ENCODE assay signal across 26 mouse cellular contexts in genomic region chr14:38730465-38730864, GRCm38 (mm10).
"Had no signal": no experiment of that assay in that cellular context is flagged by ENCODE, and none has a peak within 500 bp of the region (broad histone marks: within the 10 kb centered on the region; RNA-seq: fewer than 3 reads in every experiment).

No protein-coding gene starts in this region.

- ATAC-seq: hindbrain, embryonic 16.5 days; intestine, embryonic 16.5 days; liver, embryonic 12.5 days had no signal

- H3K9ac ChIP-seq: heart, embryonic 12.5 days; hindbrain, embryonic 12.5 days; hindbrain, embryonic 14.5 days; kidney, embryonic 15.5 days; limb, embryonic 13.5 days; limb, embryonic 15.5 days; liver, embryonic 12.5 days had no signal

- DNase-seq: gastrocnemius, adult 2 months; gastrocnemius, postnatal 10 days; gastrocnemius, postnatal 25 days; heart, adult 18-20 months; heart, postnatal 10 days; heart, postnatal 4 days; kidney, adult 11 months; kidney, adult 2 months; kidney, adult 9 months; kidney, postnatal 14 days; kidney, postnatal 36 days; layer of hippocampus, adult 9-11 months; layer of hippocampus, postnatal 36 days; left cerebral cortex, postnatal 4 days had no signal

- H3K36me3 ChIP-seq: heart, embryonic 10.5 days; heart, embryonic 12.5 days; hindbrain, embryonic 10.5 days; hindbrain, embryonic 12.5 days; kidney, embryonic 15.5 days; limb, embryonic 13.5 days; limb, embryonic 15.5 days; liver, embryonic 12.5 days had no signal

- H3K4me1 ChIP-seq: heart, embryonic 10.5 days; heart, embryonic 12.5 days; hindbrain, embryonic 10.5 days; hindbrain, embryonic 12.5 days; kidney, embryonic 15.5 days; limb, embryonic 13.5 days; limb, embryonic 15.5 days; liver, embryonic 12.5 days had no signal

- H3K4me2 ChIP-seq: heart, embryonic 12.5 days; hindbrain, embryonic 12.5 days; hindbrain, embryonic 14.5 days; kidney, embryonic 15.5 days; limb, embryonic 13.5 days; limb, embryonic 15.5 days; liver, embryonic 12.5 days had no signal

- H3K4me3 ChIP-seq: gastrocnemius, adult 2 months; heart, embryonic 10.5 days; heart, embryonic 12.5 days; hindbrain, embryonic 10.5 days; hindbrain, embryonic 12.5 days; kidney, embryonic 15.5 days; limb, embryonic 13.5 days; limb, embryonic 15.5 days; liver, embryonic 12.5 days had no signal

- H3K27me3 ChIP-seq: heart, embryonic 12.5 days; hindbrain, embryonic 12.5 days; kidney, embryonic 15.5 days; limb, embryonic 13.5 days; limb, embryonic 15.5 days; liver, embryonic 12.5 days had no signal

- H3K9me3 ChIP-seq: heart, embryonic 10.5 days; heart, embryonic 12.5 days; hindbrain, embryonic 10.5 days; hindbrain, embryonic 12.5 days; kidney, embryonic 15.5 days; limb, embryonic 13.5 days; limb, embryonic 15.5 days; liver, embryonic 12.5 days had no signal

- H3K27ac ChIP-seq: gastrocnemius, adult 2 months; heart, embryonic 10.5 days; hindbrain, embryonic 10.5 days; hindbrain, embryonic 12.5 days; hindbrain, embryonic 14.5 days; kidney, embryonic 15.5 days; kidney, postnatal 0 days; limb, embryonic 13.5 days; limb, embryonic 15.5 days; liver, embryonic 12.5 days had no signal
